Mouse (Mus musculus): ENCODE measurements around the gene Angptl8.
A peak's percentile ranks its signal among the peaks of the same experiment; 100 is the strongest.

Angptl8 gene

GRCm38 (mm10) chr9:21816716-21817305, 18.5 kb upstream of the Angptl8 start:
- DNase-seq, result no peak

DNA sequence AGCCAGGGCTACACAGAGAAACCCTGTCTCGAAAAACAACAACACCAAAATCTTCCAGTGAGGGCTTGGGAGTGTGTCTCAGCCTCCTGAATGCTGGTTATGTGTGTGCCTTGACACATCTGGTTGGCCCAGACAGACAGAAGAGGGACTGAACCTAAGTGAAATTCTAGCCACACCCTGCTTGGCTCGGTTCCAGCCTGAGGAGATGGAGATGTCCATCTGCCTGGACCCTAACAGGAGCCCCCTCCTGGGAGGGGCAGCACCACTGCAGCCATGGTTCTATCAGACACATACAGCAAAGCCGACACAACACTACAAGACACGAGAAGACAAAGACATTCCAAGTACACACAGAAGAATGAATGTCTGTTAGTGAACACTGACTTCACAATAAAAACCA, 17.2 kb upstream of the Angptl8 start:
- DNase-seq, result no peak

GRCm38 (mm10) chr9:21818561-21818960, 16.7 kb upstream of the Angptl8 start:
- no peak for DNase-seq

DNA sequence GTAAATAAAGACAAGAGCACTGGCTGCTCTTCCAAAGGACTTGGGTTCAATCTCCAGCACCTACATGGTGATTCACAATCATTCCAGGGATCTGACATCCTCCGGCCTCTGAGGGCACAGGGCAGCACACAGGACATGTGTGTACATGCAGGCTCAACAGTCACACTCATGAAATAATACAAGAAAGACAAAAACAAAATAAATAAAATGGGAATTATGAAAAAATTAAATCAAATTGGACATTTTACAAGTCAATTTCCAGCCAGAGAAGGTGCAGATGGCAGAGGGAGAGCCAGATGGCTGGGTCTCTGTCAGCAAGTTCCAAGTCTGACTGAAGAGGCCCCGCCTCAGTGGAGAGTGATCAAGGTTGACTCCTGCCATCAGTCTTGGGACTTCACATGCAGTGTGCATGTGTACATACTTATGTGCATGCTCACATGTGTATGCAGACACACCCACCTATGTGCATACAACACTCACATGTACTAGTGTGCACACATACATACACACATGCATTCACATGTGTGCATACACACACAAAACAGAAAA, 16.1 kb upstream of the Angptl8 start:
- DNase-seq, result no peak

- DNase-seq, result no peak
Observed at GRCm38 (mm10) chr9:21820183-21820582, 15.1 kb upstream of the Angptl8 start.

DNA sequence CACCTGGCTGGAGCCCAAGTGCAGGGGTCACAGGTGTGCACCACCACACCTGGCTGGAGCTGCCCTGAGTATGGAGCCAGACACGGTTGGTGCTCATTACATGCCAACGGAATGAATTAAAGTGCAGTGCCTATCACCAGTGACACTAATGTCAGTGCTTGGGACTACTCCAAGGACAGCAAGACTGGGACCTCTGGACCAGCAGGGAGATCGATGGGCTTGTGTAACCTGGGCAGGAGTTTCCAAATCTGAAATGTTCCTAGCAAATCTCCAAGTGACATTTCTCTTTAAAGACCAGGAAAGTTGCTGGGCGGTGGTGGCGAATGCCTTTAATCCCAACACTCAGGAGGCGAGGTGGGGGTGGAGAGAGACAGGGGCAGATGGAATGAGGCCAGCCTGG, 12.6 kb upstream of the Angptl8 start:
- no peak for DNase-seq

- DNase-seq, result no peak
Observed at GRCm38 (mm10) chr9:21823957-21824356, 11.4 kb upstream of the Angptl8 start.

DNA sequence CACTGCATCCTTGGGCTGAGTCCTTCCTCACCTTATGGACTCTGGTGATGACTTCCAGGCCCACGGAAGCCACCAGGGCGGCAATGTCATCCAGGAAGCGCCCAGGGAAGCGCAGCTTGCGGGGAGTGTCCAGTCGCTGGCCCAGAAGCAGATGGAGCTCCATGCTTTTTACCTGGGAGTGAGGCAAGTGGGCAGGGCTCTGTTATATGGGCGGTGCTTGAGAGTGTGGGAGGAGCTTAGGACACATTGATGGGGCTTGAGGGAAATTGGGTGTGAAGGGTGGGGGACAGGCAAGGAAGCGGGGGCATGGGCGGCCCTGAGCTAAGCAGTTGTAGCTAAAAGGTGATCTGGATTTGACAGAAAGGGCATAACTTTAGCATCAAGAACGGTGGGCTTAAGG, 10.9 kb upstream of the Angptl8 start:
- no peak for DNase-seq

GRCm38 (mm10) chr9:21829834-21830460, 5.4 kb upstream of the Angptl8 start:
- DNase-seq, result no peak

DNA sequence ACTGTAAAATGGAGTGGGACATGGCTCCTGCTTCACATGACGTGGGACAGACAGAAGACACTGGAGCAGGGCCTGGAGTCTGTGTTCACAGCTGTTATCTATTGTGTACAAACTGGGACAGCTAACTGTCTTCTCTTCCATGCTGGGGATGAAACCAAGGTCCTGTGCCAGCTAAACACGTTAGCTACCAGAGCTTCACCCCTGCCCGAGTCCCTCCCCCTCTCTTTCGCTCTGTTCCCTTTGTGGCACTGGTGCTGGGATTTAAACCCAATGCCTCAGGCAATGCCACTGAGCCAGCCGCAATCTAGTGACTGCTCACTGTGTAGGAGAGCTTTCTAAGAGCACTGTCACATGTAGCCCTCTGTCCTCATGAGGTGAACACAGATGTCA, 4.9 kb upstream of the Angptl8 start:
- no peak for DNase-seq

DNA sequence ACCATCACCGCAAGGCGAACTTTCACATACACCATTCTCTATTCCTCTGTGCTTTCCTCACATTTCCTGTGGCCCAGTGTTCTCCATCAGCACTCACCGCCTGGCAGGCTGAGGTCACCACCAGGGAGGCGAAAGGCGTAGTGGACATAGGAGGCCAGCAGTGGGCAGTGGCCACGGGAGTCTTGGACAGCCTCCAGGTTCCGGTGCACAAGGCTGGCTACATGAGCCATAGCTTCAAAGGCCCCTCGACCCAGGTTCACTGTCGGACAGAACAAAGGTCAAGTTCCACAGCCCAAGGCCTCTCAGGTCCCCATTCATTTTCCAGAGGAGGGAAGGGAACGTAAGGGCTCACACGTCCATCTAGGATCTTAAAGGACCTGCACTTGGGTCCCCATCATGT, 4.4 kb upstream of the Angptl8 start:
- DNase-seq, result no peak

- no peak for DNase-seq
Observed at GRCm38 (mm10) chr9:21831558-21832240, 3.6 kb upstream of the Angptl8 start.

- no peak for DNase-seq
Observed at GRCm38 (mm10) chr9:21837690-21838089, 2.4 kb downstream of the Angptl8 start.

DNA sequence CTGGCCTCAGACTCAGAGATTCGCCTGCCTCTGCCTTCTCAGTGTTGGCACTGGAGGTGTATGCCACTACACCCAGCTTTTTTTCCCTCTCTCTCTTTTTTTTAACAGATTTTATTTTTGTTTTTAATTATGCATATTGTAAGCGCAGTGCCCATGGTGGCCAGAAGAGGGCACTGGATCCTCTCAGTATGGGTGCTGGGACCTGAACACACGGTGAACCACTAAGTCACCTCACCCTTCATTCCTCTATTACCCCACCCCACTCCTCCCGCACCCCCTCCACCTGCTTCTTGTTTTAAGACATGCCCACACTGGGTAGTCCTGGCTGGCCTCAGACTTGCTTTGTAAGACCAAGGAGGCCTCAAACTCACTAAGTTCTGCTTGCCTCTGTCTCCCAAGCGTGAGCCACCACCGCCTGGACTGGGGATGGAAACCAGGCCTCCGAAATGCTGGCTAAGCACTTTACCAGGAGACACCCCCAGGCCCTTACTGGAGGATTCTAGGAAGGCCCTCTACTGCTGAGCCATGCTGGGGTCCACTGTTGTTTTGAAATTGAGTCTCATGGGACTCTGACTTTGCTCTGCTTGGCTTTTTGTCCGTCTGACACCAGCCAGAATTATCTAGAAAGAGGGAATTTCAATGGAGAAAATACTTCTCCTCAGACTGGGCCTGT, 4.9 kb downstream of the Angptl8 start:
- DNase-seq, result peak; percentile 61 to 69

- DNase-seq, result no peak
Observed at GRCm38 (mm10) chr9:21841340-21841739, 6.0 kb downstream of the Angptl8 start.

GRCm38 (mm10) chr9:21842391-21842790, 7.1 kb downstream of the Angptl8 start:
- DNase-seq, result no peak

DNA sequence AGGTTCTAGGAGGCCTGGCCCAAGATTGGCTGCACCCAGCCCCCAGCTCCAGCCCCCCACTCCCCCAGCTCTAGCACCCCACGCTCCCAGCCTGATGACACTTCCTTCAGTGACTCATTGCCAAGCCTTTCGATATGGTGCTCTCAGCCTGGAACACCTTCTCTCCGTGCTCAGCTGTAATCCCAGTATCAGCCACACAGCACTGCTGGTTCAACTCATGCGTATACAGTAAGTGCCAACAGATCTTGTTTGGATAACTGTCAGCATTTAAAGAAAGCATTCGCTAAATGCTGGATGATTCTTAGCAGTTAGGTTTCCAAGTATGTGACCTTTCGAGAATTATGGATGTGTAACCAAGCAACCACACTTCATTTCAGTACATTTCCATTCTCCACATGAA, 7.8 kb downstream of the Angptl8 start:
- no peak for DNase-seq

GRCm38 (mm10) chr9:21845381-21846080, 10.2 kb downstream of the Angptl8 start:
- peak; percentile 34 to 42 for DNase-seq

- no peak for DNase-seq
Observed at GRCm38 (mm10) chr9:21846755-21847341, 11.5 kb downstream of the Angptl8 start.

GRCm38 (mm10) chr9:21847425-21847824, 12.1 kb downstream of the Angptl8 start:
- DNase-seq, result no peak

DNA sequence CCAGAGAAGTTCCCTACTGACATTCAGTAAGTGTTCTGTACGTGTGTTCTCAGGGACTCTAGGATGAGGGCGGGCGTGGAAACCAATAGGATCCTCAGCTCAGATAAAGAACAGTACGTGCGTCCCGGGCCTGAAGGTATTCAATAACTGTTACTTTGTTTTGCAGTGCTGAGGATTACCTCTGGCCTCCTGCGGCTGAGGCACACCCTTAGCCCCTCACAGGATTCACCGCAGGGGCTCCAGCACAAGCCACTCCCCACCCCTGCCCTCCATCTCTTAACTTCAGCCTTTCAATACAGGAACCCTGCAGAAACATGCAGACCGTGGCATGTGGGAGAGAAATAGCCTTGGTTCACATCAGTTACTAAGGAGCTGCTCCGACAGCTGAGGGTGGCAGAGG, 12.6 kb downstream of the Angptl8 start:
- no peak for DNase-seq

All from B cell, adult 2 months (primary cell).